Mouse (Mus musculus) MEL (cell line): ENCODE data around the gene Fbxl15. TPM values are rescaled to one million over a fixed set of nuclear protein-coding genes. Genes with fewer than 3 reads are reported as not detected.

Experiments used
- DNase-seq: peaks from one replicate; pipeline ENCODE4 v3.0.0; 2011; ENCODE audit warnings: low read depth, low spot score
- H3K27ac ChIP-seq: 2 replicates; pipeline ENCODE4 v1.5.1; 2012; ENCODE audit warnings: low read depth, mild to moderate bottlenecking, control low read depth, low read length, moderate library complexity; ENCODE audit not compliant: control insufficient read depth
- H3K27me3 ChIP-seq, 2 experiments: fragments of 150-350 bp in 1 of 2; sonication (generic) in 1 of 2; 2 replicates each; pipeline ENCODE4 v1.6.1; 2012; ENCODE audit warnings: low read length in 2 of 2, mild to moderate bottlenecking in 2 of 2, improper control_type of control experiment in 1 of 2, moderate library complexity in 1 of 2; ENCODE audit not compliant: insufficient read depth in 2 of 2, control insufficient read depth in 1 of 2
- H3K36me3 ChIP-seq, 2 experiments: 2 replicates each; pipeline ENCODE4 v1.6.1; 2012 to 2014; ENCODE audit warnings: low read length in 2 of 2, improper control_type of control experiment in 1 of 2, inconsistent platforms in 1 of 2, mild to moderate bottlenecking in 1 of 2; ENCODE audit not compliant: insufficient read depth in 2 of 2, control insufficient read depth in 1 of 2
- H3K4me1 ChIP-seq, 2 experiments: fragments of 150-350 bp in 1 of 2; sonication (generic) in 1 of 2; 2 replicates each; pipeline ENCODE4 v1.6.1; 2012; ENCODE audit warnings: low read length in 2 of 2, improper control_type of control experiment in 1 of 2, mild to moderate bottlenecking in 1 of 2; ENCODE audit not compliant: insufficient read depth in 2 of 2, control insufficient read depth in 1 of 2
- H3K4me3 ChIP-seq, 2 experiments: fragments of 150-350 bp in 1 of 2; sonication (generic) in 1 of 2; 2 replicates each; pipeline ENCODE4 v1.5.1; 2012; ENCODE audit warnings: low read depth in 2 of 2, low read length in 2 of 2, mild to moderate bottlenecking in 2 of 2, moderate library complexity in 2 of 2, control low read depth in 1 of 2, improper control_type of control experiment in 1 of 2; ENCODE audit not compliant: control insufficient read depth in 1 of 2, insufficient read depth in 1 of 2
- H3K79me2 ChIP-seq: 2 replicates; pipeline ENCODE4 v1.6.1; 2012; ENCODE audit warnings: mild to moderate bottlenecking, low read length, moderate library complexity; ENCODE audit not compliant: control insufficient read depth, poor library complexity, insufficient read depth
- H3K9ac ChIP-seq: 2 replicates; pipeline ENCODE4 v1.6.1; 2012; ENCODE audit warnings: low read depth, mild to moderate bottlenecking, control low read depth, low read length, moderate library complexity; ENCODE audit not compliant: control insufficient read depth, poor library complexity, severe bottlenecking
- H3K9me3 ChIP-seq: fragments of 150-350 bp; sonication (generic); replicated peaks from 2 replicates; pipeline ENCODE4 v1.6.1; 2012; ENCODE audit warnings: mild to moderate bottlenecking, low read length, improper control_type of control experiment, moderate library complexity; ENCODE audit not compliant: insufficient read depth
- CHD1 ChIP-seq: IDR thresholded peaks from 2 replicates; pipeline ENCODE4 v1.6.1; 2012; ENCODE audit warnings: low read depth, mild to moderate bottlenecking, inconsistent platforms, low read length, improper control_type of control experiment
- CHD2 ChIP-seq: IDR thresholded peaks from 2 replicates; pipeline ENCODE4 v1.6.1; 2011; ENCODE audit warnings: low read length, improper control_type of control experiment
- EP300 ChIP-seq, 2 experiments: IDR thresholded peaks; 2 replicates each; pipeline ENCODE4 v1.6.1; 2011; ENCODE audit warnings: improper control_type of control experiment in 2 of 2, low read length in 2 of 2, low read depth in 1 of 2, mild to moderate bottlenecking in 1 of 2
- GATA1 ChIP-seq: IDR thresholded peaks from 2 replicates; pipeline ENCODE4 v1.6.1; 2011; ENCODE audit warnings: low read depth, low read length, improper control_type of control experiment
- JUND ChIP-seq: IDR thresholded peaks from 2 replicates; pipeline ENCODE4 v1.6.1; 2011; ENCODE audit warnings: low read depth, mild to moderate bottlenecking, improper control_type of control experiment, low read length
- KAT2A ChIP-seq: conservative IDR thresholded peaks from 2 replicates; pipeline ENCODE4 v1.6.1; 2012; ENCODE audit warnings: low read depth, low read length, improper control_type of control experiment, inconsistent platforms
- MAX ChIP-seq: IDR thresholded peaks from 2 replicates; pipeline ENCODE4 v1.6.1; 2011; ENCODE audit warnings: low read length, improper control_type of control experiment
- MEF2A ChIP-seq: IDR thresholded peaks from 2 replicates; pipeline ENCODE4 v1.6.1; 2014; ENCODE audit warnings: low read depth, mild to moderate bottlenecking, inconsistent platforms, low read length, improper control_type of control experiment; ENCODE audit not compliant: poor library complexity, insufficient replicate concordance, severe bottlenecking; ENCODE audit errors: extremely low read depth
- MXI1 ChIP-seq: IDR thresholded peaks from 2 replicates; pipeline ENCODE4 v1.6.1; 2011; ENCODE audit warnings: mild to moderate bottlenecking, low read depth, low read length, improper control_type of control experiment
- MYB ChIP-seq: IDR thresholded peaks from 2 replicates; pipeline ENCODE4 v1.6.1; 2011; ENCODE audit warnings: mild to moderate bottlenecking, low read depth, low read length, improper control_type of control experiment
- MYC ChIP-seq: IDR thresholded peaks from 2 replicates; pipeline ENCODE4 v1.6.1; 2011; ENCODE audit warnings: low read depth, mild to moderate bottlenecking, low read length, improper control_type of control experiment, moderate library complexity
- POLR2A ChIP-seq, 2 experiments: IDR thresholded peaks; 2 replicates each; pipeline ENCODE4 v1.6.1; 2011 to 2012; ENCODE audit warnings: low read length in 2 of 2, mild to moderate bottlenecking in 2 of 2, control low read depth in 1 of 2, improper control_type of control experiment in 1 of 2, low read depth in 1 of 2, moderate library complexity in 1 of 2; ENCODE audit not compliant: control insufficient read depth in 1 of 2, insufficient read depth in 1 of 2, poor library complexity in 1 of 2
- RAD21 ChIP-seq: IDR thresholded peaks from 2 replicates; pipeline ENCODE4 v1.6.1; 2011; ENCODE audit warnings: mild to moderate bottlenecking, low read depth, low read length, improper control_type of control experiment
- SMC3 ChIP-seq: IDR thresholded peaks from 2 replicates; pipeline ENCODE4 v1.6.1; 2011; ENCODE audit warnings: low read depth, low read length, improper control_type of control experiment
- TBP ChIP-seq: IDR thresholded peaks from 2 replicates; pipeline ENCODE4 v1.8.0; 2011; ENCODE audit warnings: low read depth, low read length, improper control_type of control experiment
- UBTF ChIP-seq: IDR thresholded peaks from 2 replicates; pipeline ENCODE4 v1.6.1; 2012; ENCODE audit warnings: low read depth, mild to moderate bottlenecking, inconsistent platforms, low read length, improper control_type of control experiment, moderate library complexity, borderline replicate concordance; ENCODE audit not compliant: insufficient read depth
- USF1 ChIP-seq: IDR thresholded peaks from 2 replicates; pipeline ENCODE4 v1.6.1; 2014; ENCODE audit warnings: low read depth, mild to moderate bottlenecking, inconsistent platforms, low read length, improper control_type of control experiment, moderate library complexity
- USF2 ChIP-seq, 2 experiments: IDR thresholded peaks; 2 replicates each; pipeline ENCODE4 v1.6.1; 2011 to 2012; ENCODE audit warnings: improper control_type of control experiment in 2 of 2, low read length in 2 of 2, borderline replicate concordance in 1 of 2, inconsistent platforms in 1 of 2, low read depth in 1 of 2, mild to moderate bottlenecking in 1 of 2; ENCODE audit not compliant: insufficient read depth in 1 of 2
- ZKSCAN1 ChIP-seq: IDR thresholded peaks from 2 replicates; pipeline ENCODE4 v1.6.1; 2012; ENCODE audit warnings: low read depth, mild to moderate bottlenecking, inconsistent platforms, low read length, improper control_type of control experiment, moderate library complexity
- ZMIZ1 ChIP-seq: IDR thresholded peaks from 2 replicates; pipeline ENCODE4 v1.6.1; 2012; ENCODE audit warnings: low read depth, mild to moderate bottlenecking, inconsistent platforms, low read length, improper control_type of control experiment, moderate library complexity
- ZNF384 ChIP-seq: IDR thresholded peaks from 2 replicates; pipeline ENCODE4 v1.6.1; 2012; ENCODE audit warnings: low read depth, mild to moderate bottlenecking, inconsistent platforms, low read length, improper control_type of control experiment
- polyA plus RNA-seq, 2 experiments: library from polyadenylated mRNA; stranded (reverse) in 1 of 2; unstranded in 1 of 2; fragments of >175 nt in 1 of 2; fragments of >200 nt in 1 of 2; gene quantifications; 2 replicates each; pipeline versions ENCODE4 v1.2.1 to v1.2.4; 2012; ENCODE audit warnings: low replicate concordance in 2 of 2, low read depth in 1 of 2; ENCODE audit not compliant: insufficient read length in 2 of 2, insufficient read depth in 1 of 2, missing spikeins in 1 of 2
- total RNA-seq: library from RNA; depleted of rRNA; stranded (reverse); fragments of 300-350 nt; gene quantifications from 2 replicates; pipeline ENCODE4 v1.2.3, GENCODE M21; 2012

The Fbxl15 gene
- total and polyA plus RNA-seq, 3 experiments = 12.7 to 13.2 TPM; not detected in 1

DNA sequence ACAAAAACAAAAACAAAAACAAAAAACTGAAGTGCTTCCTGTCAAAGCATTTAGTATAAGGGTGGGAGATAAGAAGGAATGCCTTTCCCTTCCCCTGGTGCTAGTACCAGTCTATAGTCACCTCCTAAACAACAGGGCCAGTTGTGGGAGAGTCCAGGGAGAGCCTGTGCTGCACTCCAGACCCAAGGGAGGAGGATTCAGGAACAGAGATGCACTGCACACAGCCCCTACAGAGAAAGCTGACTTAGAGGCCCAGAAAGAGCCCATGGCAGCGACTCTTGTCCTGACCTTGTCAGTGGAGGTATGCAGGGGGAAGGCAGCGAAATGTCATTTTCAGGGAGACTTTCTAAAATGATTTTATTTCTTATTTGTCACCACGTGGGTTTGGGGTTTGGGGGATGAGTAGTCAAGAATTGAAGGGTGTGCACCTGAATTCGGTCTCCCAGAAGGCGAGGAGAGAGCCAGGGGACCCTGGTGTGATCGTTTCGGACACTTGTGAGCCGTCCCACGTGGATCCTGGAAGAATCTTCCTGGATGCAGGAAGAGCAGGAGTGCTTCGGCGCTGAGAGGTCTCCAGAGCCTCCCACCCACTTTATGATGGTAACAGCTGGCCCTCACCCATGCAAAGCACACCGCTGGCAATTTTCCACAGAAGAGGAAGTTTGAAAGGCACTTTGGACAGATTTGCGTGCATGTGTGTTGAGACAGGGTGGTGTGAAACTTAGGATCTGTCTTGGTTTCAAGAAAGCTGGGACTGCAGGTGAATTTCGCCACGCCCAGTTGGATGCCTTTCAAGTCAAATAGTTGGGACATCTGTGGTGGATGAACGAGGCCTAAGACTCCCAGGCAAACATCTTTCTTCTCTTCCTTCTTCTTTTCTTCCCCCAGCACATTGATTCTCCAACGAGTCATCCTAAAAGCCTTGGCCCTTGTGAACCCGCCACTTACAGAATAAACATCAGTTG, 24.5 kb upstream of the Fbxl15 start:
- H3K9me3 ChIP-seq = no peaks in the 10 kb centered on the region
- H3K9ac ChIP-seq = peak overlapping the region; percentile 41
- peak overlapping the region; percentile 77 to 82 for H3K4me3 ChIP-seq
- H3K79me2 ChIP-seq = peaks cover 3% of the 10 kb centered on the region; the same call in 1 of the 2 replicates
- H3K36me3 ChIP-seq = peaks cover 0 to 14% of the 10 kb centered on the region in 2 experiments; a peak in 2 of 4 replicates
- no peak overlapping the region; the same call in 1 of the 2 replicates for H3K27ac ChIP-seq
- H3K27me3 ChIP-seq = no peaks in the 10 kb centered on the region
- 0 out of 2 replicates have a peak, but pooled peaks have one; percentile 24 for TF ChIP-seq CHD1
- TF ChIP-seq MEF2A = no peak
- no peak; a peak in 1 of 4 replicates for TF ChIP-seq EP300 (IDR thresholded peaks at IDR 0.05; ENCODE audit: low read depth in 1 of 2, low read length in 2 of 2)
- TF ChIP-seq UBTF = no peak
- no peak for TF ChIP-seq TBP
- TF ChIP-seq ZMIZ1 = no peak
- no peak for TF ChIP-seq CHD2
- TF ChIP-seq JUND = no peak
- peak; percentile 35; the same call in 1 of the 2 replicates for TF ChIP-seq MYC
- TF ChIP-seq KAT2A = 0 out of 2 replicates have a peak, but pooled peaks have one; percentile 24
- TF ChIP-seq ZNF384 = no peak
- TF ChIP-seq RAD21 = no peak
- TF ChIP-seq USF2 (IDR thresholded peaks at IDR 0.05; ENCODE audit: borderline replicate concordance in 1 of 2, insufficient read depth in 1 of 2, low read depth in 1 of 2, low read length in 2 of 2) = no peak
- TF ChIP-seq MYB = 0 out of 2 replicates have a peak, but pooled peaks have one; percentile 23
- peak; percentile 58 for TF ChIP-seq MAX
- TF ChIP-seq GATA1 = no peak
- TF ChIP-seq MXI1 = no peak; the same call in 1 of the 2 replicates
- TF ChIP-seq POLR2A (IDR thresholded peaks at IDR 0.05; ENCODE audit: control insufficient read depth in 1 of 2, insufficient read depth in 1 of 2, low read depth in 1 of 2, low read length in 2 of 2, poor library complexity in 1 of 2) = no peak
- no peak for TF ChIP-seq USF1
- no peak for TF ChIP-seq ZKSCAN1
- no peak for TF ChIP-seq SMC3
- no peak for DNase-seq
- H3K4me1 ChIP-seq = peaks cover 6 to 20% of the 10 kb centered on the region in 2 experiments
